Mouse (Mus musculus) left cerebral cortex, postnatal 4 days (tissue): ENCODE data around the gene Gm20403. TPM values are rescaled to one million over a fixed set of nuclear protein-coding genes. Genes with fewer than 3 reads are reported as not detected.
"Not testable (repeated sequence)": the region's sequence is repeated elsewhere in the genome, so short reads cannot be mapped to it uniquely, and the experiment has no call there.

Source experiments
- DNase-seq: peaks from one replicate; pipeline ENCODE4 v3.0.0-alpha.2; 2022
- intact Hi-C: fragments of 180-260 bp; cut with DNase I; formaldehyde crosslinking; loops from one replicate; pipeline ENCODE4 v1.15.1; 2025
- total RNA-seq, 2 experiments: library from RNA; stranded (reverse); gene quantifications; 2 replicates each; pipeline ENCODE4 v1.2.3; 2021

Gene Gm20403
- total RNA-seq, 2 experiments from 2014 or later: not detected

DNA sequence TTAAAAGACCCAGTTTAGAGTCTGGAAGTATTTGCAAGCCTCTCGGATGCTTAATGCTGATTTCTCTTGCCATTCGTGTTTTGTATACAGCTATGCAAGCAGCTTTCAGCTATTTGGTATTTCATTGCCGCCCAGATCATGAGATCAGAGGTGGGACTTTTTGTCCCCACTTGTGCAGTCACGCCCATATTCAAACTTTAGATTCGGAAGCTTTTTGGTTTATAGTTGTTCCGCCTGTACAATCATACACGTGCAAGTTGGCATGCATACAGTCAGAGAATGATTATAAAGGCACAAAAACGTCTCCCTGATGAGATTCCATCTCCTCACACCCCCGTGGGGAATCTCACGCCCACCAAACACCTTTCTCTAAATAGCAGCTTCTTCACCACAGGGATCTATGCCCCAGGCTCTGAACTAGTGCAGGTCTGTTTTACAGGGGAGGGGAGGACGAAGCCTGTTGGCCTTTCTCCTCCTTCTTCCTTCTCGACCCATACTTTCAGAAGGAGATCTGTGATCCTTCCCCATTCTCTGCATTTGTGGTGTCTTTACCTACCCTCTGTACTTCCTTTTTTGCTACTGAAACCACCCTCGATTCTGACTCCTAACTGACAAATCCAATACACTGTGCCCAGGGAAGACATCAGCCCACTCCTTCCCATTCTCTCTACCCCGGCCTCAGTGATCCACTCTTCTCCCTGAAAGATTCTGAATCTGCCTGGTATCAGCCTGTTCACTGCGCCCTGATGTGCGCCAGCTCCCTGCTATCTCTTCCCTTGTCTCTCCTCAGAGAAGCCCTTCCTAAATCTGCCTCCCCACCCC is 7.1 kb upstream of the Gm20403 start:
- no peak for DNase-seq
- intact Hi-C loops: no loop called here

DNA sequence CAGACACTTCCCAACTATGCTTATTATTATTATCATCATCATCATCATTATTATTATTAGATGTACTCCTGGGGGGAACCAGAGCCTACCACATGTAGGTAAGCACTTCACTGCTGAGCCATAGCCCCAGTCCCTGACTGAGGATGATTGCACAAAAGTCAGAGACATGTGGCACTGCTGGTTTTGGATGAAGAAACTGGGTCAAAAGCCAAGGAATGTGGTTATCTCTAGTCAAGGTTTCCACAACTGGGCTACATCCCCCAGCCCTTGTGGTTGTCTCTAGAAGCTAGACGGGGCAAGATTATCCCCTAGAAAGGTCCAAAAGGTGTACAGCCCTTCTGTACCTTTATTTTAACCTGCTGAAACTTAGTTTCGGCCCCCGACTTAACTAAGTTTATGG is 6.5 kb upstream of the Gm20403 start:
- intact Hi-C loops: no loop called here
- no peak for DNase-seq

- no peak for DNase-seq
- intact Hi-C loops: loop anchor here (10.0 kb wide), 1 partner anchor 154 kb away; no protein-coding TSS in a partner anchor
Observed at GRCm38 (mm10) chr12:54988323-54988850, 2.1 kb upstream of the Gm20403 start.

DNA sequence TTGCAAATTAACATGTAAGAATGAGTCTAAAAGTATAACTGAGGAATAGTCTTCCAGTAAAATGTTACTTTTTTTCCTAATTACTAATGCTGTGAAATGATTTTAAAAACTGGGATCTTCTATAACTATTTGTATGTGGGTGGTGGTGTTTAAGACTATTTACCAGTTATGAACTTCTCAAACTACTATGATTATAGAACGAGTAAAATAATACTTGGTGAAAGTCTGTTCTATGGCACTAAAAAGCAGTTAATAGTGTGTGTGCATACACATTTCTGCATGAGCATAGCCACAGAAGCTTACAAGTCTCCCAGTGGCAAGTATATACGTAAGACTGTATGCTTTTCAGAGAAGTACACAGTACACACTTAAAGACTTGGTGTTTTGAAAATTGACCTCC is 827 bp upstream of the Gm20403 start:
- no peak for DNase-seq
- intact Hi-C loops: loop anchor here (10.0 kb wide), 1 partner anchor 152 kb away; no protein-coding TSS in a partner anchor

DNA sequence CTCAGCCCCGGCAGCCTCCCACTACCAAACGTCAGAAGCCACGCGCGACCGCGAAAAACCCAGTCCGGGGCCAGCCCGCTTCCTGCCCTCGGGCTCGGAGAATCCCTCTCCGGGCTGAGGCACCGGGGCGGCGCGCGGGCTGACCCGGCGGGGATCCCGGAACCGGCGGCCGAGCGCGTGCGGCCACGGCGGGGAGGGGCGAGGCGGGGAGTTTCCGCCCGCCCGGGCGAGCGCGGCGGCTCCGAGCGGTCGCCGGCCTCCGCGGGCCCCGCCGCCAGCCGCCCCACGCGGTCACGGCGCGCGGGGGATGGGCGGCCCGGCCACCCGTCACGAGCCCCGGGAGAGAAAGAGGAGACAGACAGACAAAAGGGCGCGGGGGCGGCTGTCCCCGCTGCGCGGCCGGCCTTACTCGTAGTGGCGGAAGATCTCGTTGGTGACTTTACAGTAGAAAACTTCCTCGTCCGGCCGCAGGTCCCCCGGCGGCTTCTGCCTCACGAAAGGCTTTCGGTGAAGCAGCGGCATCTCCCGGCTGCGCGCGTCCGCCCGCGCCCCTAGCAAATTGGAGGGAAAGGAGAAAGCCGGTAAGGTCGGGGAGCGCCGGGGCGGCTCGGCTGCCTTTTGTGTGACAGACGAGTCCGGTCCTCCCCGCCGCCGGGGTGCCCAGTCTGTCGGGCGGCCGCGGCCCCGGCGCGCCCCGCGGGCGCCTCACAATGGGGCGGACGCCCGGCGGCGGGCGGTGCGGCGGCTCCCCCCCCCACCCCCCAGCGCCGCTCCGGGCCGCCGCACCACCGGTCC is 875 bp downstream of the Gm20403 start:
- peak; percentile 52 for DNase-seq
- intact Hi-C loops: loop anchor here (10.0 kb wide), 1 partner anchor 151 kb away; no protein-coding TSS in a partner anchor

- DNase-seq: peak; percentile 63
- intact Hi-C loops: loop anchor here (10.0 kb wide), 1 partner anchor 150 kb away; no protein-coding TSS in a partner anchor
Observed at GRCm38 (mm10) chr12:54984701-54985256, 1.6 kb downstream of the Gm20403 start.

- intact Hi-C loops: loop anchor here (10.0 kb wide), 1 partner anchor 148 kb away; no protein-coding TSS in a partner anchor
Observed at GRCm38 (mm10) chr12:54982935-54983715, 3.2 kb downstream of the Gm20403 start.

DNA sequence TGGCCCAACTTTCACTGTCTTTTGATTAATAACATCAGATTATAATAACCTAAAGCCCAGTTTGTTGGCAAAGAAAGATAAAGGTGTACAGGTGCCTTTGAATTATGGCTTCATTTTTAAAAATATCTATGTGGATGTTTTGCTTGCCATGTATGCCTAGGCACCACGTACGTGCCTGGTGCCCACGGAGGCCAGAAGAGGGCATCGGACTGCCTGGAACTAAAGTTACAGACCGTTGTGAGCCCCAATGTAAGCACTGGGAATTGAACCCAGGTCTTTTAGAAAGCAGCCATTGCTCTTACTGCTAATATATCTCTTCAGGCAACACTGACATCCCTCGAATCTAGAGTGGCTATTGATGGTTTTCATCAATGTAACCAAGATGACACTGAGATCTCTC is 4.4 kb downstream of the Gm20403 start:
- intact Hi-C loops: loop anchor here (10.0 kb wide), 1 partner anchor 147 kb away; no protein-coding TSS in a partner anchor
- no peak for DNase-seq

More at GRCm38 (mm10) chr12:54982935-54983715, 3.2 kb downstream of the Gm20403 start:
- DNase-seq: no peak

- intact Hi-C loops: loop anchor here (10.0 kb wide), 1 partner anchor 146 kb away; no protein-coding TSS in a partner anchor
- no peak for DNase-seq
Observed at GRCm38 (mm10) chr12:54980939-54981338, 5.4 kb downstream of the Gm20403 start.

- no peak for DNase-seq
- intact Hi-C loops: loop anchor here (10.0 kb wide), 1 partner anchor 146 kb away; no protein-coding TSS in a partner anchor
Observed at GRCm38 (mm10) chr12:54980532-54980931, 5.8 kb downstream of the Gm20403 start.

DNA sequence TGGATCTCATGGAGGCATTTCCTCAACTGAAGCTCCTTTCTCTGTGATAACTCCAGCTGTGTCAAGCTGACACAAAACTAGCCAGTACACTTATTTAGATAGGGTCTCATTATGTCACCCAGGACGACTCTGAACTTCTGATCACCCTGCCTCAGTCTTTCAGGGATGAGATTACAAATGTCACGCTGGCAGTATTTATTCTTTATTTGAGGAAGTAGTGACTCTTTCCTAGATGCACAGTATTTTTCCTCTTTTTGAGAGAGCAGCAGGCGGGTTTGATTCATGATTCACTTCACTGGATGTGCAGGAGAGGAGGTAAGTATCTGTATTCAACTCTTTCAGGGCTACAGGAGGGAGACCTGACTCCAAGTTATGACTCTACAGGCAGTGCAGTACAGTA is 17.3 kb downstream of the Gm20403 start:
- DNase-seq: no peak
- intact Hi-C loops: no loop called here

DNA sequence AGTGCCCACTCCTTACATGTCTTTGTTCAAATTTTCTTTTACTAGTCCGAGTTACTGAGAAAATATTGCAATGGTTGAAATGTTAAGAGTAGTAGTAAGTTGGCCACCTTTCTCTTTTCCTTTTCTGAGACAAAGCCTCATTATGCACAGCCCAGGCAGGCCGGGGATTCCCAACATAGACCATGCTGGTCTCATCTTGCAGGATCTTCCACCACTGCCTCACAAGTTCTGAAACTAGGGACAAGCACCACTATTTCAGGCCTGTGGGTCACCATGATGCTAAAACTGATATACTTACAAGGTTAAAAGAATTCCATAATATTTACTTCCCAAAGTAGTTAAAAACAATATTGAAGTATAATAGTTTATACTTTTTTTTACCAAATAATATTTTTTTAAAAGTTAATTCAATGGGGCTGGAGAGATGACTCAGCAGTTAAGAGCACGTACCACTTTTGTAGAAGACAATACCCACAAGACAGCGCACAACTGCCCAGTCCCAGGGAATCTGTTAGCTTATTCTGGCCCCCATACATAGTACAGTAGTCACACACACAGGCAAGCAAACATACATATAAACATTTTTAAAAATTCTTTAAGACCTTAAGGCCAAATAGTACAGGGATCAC is 20.7 kb downstream of the Gm20403 start:
- no peak for DNase-seq
- intact Hi-C loops: no loop called here

- DNase-seq: no peak
- intact Hi-C loops: no loop called here
Observed at GRCm38 (mm10) chr12:54959569-54959968, 26.8 kb downstream of the Gm20403 start.

DNA sequence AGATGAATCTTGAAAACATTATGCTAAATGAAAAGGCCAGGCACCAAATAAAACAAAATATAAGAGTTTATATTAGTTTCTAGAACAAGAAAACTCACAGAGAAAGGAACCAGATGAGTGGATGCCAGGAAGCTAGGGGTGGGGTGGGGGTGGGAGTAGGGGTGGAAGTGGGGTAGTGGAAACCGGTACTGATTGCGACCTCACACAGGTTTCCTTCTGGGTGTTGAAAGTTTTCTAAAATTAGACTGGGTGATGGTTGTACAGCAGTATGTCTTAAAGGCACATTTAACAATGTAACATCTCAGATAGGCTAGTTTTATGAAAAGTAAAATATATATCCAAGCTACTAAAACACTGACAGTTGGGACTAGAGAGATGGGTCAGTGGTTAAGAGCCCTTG is 29.4 kb downstream of the Gm20403 start:
- intact Hi-C loops: no loop called here
- no peak for DNase-seq

GRCm38 (mm10) chr12:54956457-54956856 is 29.9 kb downstream of the Gm20403 start:
- no peak for DNase-seq
- intact Hi-C loops: no loop called here

GRCm38 (mm10) chr12:54946116-54946515 is 40.2 kb downstream of the Gm20403 start:
- intact Hi-C loops: no loop called here

DNA sequence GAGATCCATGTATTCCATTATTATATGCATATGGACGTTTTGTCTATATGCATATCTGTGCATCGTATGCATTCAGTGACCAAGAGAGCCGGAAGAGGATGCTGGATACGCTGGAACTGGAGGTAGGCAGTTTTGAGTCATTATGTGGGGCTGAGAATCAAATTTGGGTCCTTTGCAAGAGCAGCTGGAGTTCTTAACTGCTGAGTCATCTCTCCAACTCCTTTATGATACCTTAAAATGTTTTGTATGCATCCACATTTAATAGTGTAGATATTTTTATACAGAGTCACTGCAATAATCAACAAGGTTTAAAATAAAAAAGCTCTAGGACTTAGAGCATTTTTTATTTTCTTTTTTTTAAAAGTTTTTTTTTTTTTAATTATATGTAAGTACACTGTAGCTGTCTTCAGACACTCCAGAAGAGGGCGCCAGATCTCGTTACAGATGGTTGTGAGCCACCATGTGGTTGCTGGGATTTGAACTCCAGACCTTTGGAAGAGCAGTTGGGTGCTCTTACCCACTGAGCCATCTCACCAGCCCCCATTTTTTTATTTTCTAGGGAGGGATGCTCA is 43.7 kb downstream of the Gm20403 start:
- intact Hi-C loops, DNase-seq: not testable (repeated sequence)

More at GRCm38 (mm10) chr12:54946116-54946515, 40.2 kb downstream of the Gm20403 start:
- no peak for DNase-seq

DNA sequence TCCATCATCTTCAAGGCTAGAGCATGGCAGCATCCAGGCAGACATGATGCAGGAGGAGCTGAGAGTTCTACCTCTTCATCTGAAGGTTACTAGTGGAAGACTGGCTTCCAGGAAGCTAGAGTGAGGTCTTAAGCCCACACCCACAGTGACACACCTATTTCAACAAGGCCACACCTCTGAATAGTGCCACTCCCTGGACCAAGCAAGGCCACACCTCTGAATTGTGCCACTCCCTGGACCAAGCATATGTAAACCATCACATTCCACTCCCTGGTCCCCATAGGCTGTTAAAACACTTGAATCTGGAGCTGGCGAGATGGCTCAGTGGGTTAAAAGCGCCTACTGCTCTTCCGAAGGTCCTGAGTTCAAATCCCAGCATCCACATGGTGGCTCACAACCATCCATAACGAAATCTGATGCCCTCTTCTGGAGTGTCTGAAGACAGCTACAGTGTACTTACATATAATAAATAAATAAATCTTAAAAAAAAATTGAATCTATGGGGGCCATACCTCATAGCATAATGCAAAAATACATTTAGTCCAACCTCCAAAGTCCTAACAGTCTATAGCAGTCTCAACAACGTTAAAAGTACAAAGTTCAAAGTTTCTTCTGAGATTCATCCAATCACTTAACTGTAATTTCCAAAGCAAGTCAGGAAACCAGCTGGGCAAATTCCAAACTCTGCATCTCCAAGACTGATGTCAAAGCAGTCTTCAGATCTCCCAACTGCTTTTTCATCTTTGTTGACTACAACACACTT is 48.6 kb downstream of the Gm20403 start:
- intact Hi-C loops, DNase-seq: not testable (repeated sequence)
